Mouse (Mus musculus) brain, embryonic 14.5 days (tissue): ENCODE measurements at regions not wholly inside any gene's neighbourhood (a gene's known extent, or its start where the extent isn't known, plus 50 kb on each side); places are given as distances from the start of the nearest gene placed in this dataset.

Experiments used
- DNase-seq: peaks from one replicate; pipeline ENCODE4 v3.0.0-alpha.2; 2011; ENCODE audit warnings: low read depth
- CTCF ChIP-seq: fragments of 200-500 bp; IDR thresholded peaks from 2 replicates; pipeline ENCODE4 v1.5.1; 2012; ENCODE audit warnings: inconsistent platforms, mild to moderate bottlenecking, moderate library complexity, borderline replicate concordance; ENCODE audit not compliant: insufficient read depth, insufficient read length; ENCODE audit errors: extremely low read depth
- POLR2A ChIP-seq: fragments of 200-500 bp; IDR thresholded peaks from 2 replicates; pipeline ENCODE4 v1.6.1; 2012; ENCODE audit warnings: mild to moderate bottlenecking, inconsistent platforms, borderline replicate concordance; ENCODE audit not compliant: poor library complexity, insufficient read depth, insufficient read length, severe bottlenecking; ENCODE audit errors: extremely low read depth

DNA sequence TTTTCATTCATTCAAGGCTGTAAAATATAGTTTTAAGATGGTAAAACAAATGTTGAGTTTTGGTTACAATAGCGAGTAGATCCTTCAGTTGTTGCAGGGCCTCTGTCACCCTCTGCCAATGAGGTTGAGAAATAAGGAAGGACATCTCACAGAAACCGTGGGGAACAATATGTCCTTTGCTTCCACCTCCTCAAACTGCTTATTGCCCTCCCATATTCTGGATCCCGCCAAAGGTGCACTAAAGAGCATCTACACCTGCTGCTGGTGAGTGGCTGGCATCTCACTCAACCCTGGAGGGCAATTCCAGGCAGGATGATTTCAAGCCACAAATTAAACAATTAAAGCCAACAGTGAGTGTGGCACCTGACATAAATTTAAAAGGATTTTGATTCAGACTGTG lies 53.4 kb downstream of the Prr30 start:
- TF ChIP-seq POLR2A (no peak), CTCF (no peak)
- DNase-seq, result no peak

DNA sequence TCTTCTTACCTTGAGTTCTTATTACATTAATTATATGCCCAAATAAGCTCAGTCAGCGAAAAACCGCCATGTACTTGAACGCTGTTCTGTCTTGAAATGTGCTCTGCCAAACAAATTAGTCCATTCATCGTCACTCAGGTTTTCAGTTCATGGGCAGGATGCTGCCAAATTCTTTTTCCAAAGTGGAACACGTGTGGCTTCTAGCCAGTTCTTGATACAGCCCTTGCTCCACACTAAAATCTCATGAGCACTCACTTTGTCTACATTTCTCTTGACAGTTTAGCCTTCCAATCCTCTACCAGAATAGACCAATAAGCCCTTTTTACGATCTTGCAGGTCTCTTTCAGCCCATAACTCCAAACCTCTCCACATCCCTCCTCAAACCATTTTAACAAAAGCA lies 62.7 kb downstream of the Prr30 start:
- TF ChIP-seq POLR2A (no peak), CTCF (no peak)
- DNase-seq, result peak; percentile 85
